9 mouse cellular contexts compared by ENCODE assay signal in the genomic region with DNA sequence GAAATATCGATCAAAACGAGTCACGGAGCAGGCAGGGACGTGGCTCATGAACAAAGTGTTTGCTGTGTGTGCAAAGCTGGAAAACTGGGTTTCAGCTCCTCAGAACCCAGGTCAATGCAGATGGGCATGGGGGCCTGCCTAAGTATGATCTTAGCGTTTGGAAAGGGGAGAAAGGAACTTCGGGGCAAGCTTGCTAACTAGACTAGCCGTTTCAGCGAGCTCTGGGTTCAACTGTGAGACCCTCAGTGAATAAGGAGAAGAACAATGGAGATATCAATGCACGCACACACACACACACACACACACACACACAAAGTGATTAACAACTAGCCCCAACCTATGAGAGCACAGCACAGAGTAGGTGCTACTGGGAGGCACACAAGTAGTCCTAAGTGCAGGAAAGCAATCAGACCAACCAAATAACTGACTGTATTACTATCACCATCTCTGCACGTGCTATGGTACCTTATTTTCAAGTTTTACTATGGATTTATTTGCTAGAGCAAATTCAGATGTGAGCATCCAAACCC.
DNase-seq lines count a peak whose midpoint lies in the region; ATAC-seq and TF ChIP-seq lines count a peak whose summit lies in the region.
"Had no signal": no experiment of that assay in that cellular context is flagged by ENCODE, and none has a peak within 500 bp of the region (broad histone marks: within the 10 kb centered on the region; RNA-seq: fewer than 3 reads in every experiment).

No protein-coding gene starts in this region.

- peak overlapping the region; percentile 19; the same call in 1 of the 2 replicates for H3K4me2 ChIP-seq in lung, embryonic 16.5 days (ENCODE audit: low read depth, low read length)
- peak overlapping the region; percentile 16 for H3K4me2 ChIP-seq in forebrain, embryonic 16.5 days (ENCODE audit: low read length)
- peak overlapping the region; percentile 25; the same call in 1 of the 2 replicates for H3K4me2 ChIP-seq in limb, embryonic 14.5 days (replicated peaks; ENCODE audit: low read depth, low read length, severe bottlenecking)
- peak overlapping the region; percentile 25 for H3K4me2 ChIP-seq in stomach, embryonic 16.5 days (ENCODE audit: low read depth, low read length)

- H3K36me3 ChIP-seq in lung, embryonic 16.5 days (ENCODE audit: control insufficient read depth, insufficient read depth, low read length) = no peaks in the 10 kb centered on the region
- no peaks in the 10 kb centered on the region for H3K36me3 ChIP-seq in forebrain, embryonic 16.5 days (ENCODE audit: control insufficient read depth, insufficient read depth)
- no peaks in the 10 kb centered on the region for H3K36me3 ChIP-seq in limb, embryonic 14.5 days (ENCODE audit: control insufficient read depth, insufficient read depth, low read length)
- H3K36me3 ChIP-seq in stomach, embryonic 16.5 days (ENCODE audit: control insufficient read depth, insufficient read depth, low read length) = no peaks in the 10 kb centered on the region

- 25% methylated on average over 10 of the region's 10 CpGs for WGBS in lung, embryonic 16.5 days
- WGBS in forebrain, embryonic 16.5 days = 10% methylated on average over 10 of the region's 10 CpGs
- 43% methylated on average over 10 of the region's 10 CpGs for WGBS in limb, embryonic 14.5 days
- 32% methylated on average over 10 of the region's 10 CpGs for WGBS in stomach, embryonic 16.5 days

- H3K9me3 ChIP-seq in lung, embryonic 16.5 days (ENCODE audit: control insufficient read depth, low read length) = no peaks in the 10 kb centered on the region
- no peaks in the 10 kb centered on the region for H3K9me3 ChIP-seq in forebrain, embryonic 16.5 days (ENCODE audit: control insufficient read depth, low read length)
- no peaks in the 10 kb centered on the region for H3K9me3 ChIP-seq in limb, embryonic 14.5 days (ENCODE audit: control insufficient read depth, low read length)
- no peaks in the 10 kb centered on the region for H3K9me3 ChIP-seq in stomach, embryonic 16.5 days (replicated peaks; ENCODE audit: control insufficient read depth, low read length)

- TF ChIP-seq POLR2A in limb, embryonic 14.5 days (IDR thresholded peaks at IDR 0.05; ENCODE audit: borderline replicate concordance, extremely low read depth, insufficient read depth, insufficient read length) = no peak

- no peak for ATAC-seq in lung, embryonic 16.5 days (ENCODE audit: low read depth)
- ATAC-seq in forebrain, embryonic 16.5 days = no peak
- ATAC-seq in limb, embryonic 14.5 days (ENCODE audit: low FRiP score, low read depth) = no peak
- no peak for ATAC-seq in stomach, embryonic 16.5 days (ENCODE audit: insufficient read depth, low FRiP score)

- H3K9ac ChIP-seq in lung, embryonic 16.5 days (ENCODE audit: low read length) = peak overlapping the region; percentile 12; the same call in 1 of the 2 replicates
- H3K9ac ChIP-seq in forebrain, embryonic 16.5 days (replicated peaks; ENCODE audit: low read depth, low read length) = 0 out of 2 replicates have a peak overlapping the region, but pooled peaks have one; percentile 7
- H3K9ac ChIP-seq in limb, embryonic 14.5 days (ENCODE audit: low read depth, low read length, severe bottlenecking) = no peak overlapping the region
- H3K9ac ChIP-seq in stomach, embryonic 16.5 days (ENCODE audit: low read length) = peak overlapping the region; percentile 60

- 0 out of 2 replicates have a peak overlapping the region, but pooled peaks have one; percentile 8 for H3K4me3 ChIP-seq in lung, embryonic 16.5 days (ENCODE audit: low read length)
- no peak overlapping the region for H3K4me3 ChIP-seq in forebrain, embryonic 16.5 days (replicated peaks; ENCODE audit: low read length)
- H3K4me3 ChIP-seq in limb, embryonic 14.5 days (replicated peaks; ENCODE audit: low read length) = no peak overlapping the region
- no peak overlapping the region for H3K4me3 ChIP-seq in stomach, embryonic 16.5 days (replicated peaks; ENCODE audit: low read length)

- H3K4me1 ChIP-seq in lung, embryonic 16.5 days (replicated peaks; ENCODE audit: control insufficient read depth, insufficient read depth, low read length) = peaks cover 24% of the 10 kb centered on the region
- H3K4me1 ChIP-seq in forebrain, embryonic 16.5 days (replicated peaks; ENCODE audit: control insufficient read depth, insufficient read depth, low read length) = peaks cover 19% of the 10 kb centered on the region
- peaks cover 27% of the 10 kb centered on the region for H3K4me1 ChIP-seq in limb, embryonic 14.5 days (ENCODE audit: control insufficient read depth, insufficient read depth, low read length)
- H3K4me1 ChIP-seq in stomach, embryonic 16.5 days (ENCODE audit: control insufficient read depth, insufficient read depth, low read length) = peaks cover 24% of the 10 kb centered on the region

- H3K27ac ChIP-seq in lung, embryonic 16.5 days (ENCODE audit: low read length) = peak overlapping the region; percentile 68
- H3K27ac ChIP-seq in forebrain, embryonic 16.5 days (ENCODE audit: low read length) = no peak overlapping the region
- peak overlapping the region; percentile 58; the same call in 1 of the 2 replicates for H3K27ac ChIP-seq in limb, embryonic 14.5 days (replicated peaks; ENCODE audit: low read depth, low read length)
- H3K27ac ChIP-seq in stomach, embryonic 16.5 days (ENCODE audit: low read length) = peak overlapping the region; percentile 71
- H3K27ac ChIP-seq: macrophage had no signal

- no peak for DNase-seq in lung, adult 18-20 months
- no peak for DNase-seq in limb, embryonic 14.5 days (ENCODE audit: low spot score)
- no peak for DNase-seq in cerebellum, postnatal 25 days
- no peak for DNase-seq in frontal cortex, postnatal 10 days (ENCODE audit: low spot score in 2 of 2)
- DNase-seq: right cerebral cortex, postnatal 25 days had no signal

- H3K27me3 ChIP-seq in lung, embryonic 16.5 days (ENCODE audit: control insufficient read depth, insufficient read depth, low read depth, low read length) = no peaks in the 10 kb centered on the region
- H3K27me3 ChIP-seq in forebrain, embryonic 16.5 days (replicated peaks; ENCODE audit: control insufficient read depth, insufficient read depth, low read length) = no peaks in the 10 kb centered on the region
- H3K27me3 ChIP-seq in limb, embryonic 14.5 days (ENCODE audit: control insufficient read depth, insufficient read depth, low read length) = no peaks in the 10 kb centered on the region
- H3K27me3 ChIP-seq in stomach, embryonic 16.5 days (ENCODE audit: control insufficient read depth, insufficient read depth, low read length) = no peaks in the 10 kb centered on the region
